Mouse (Mus musculus): ENCODE data around the gene Impg2. TPM values are rescaled to one million over a fixed set of nuclear protein-coding genes. Genes with fewer than 3 reads are reported as not detected.

Impg2 gene
- 0.19 and 0.21 TPM in 2 replicates for polyA plus RNA-seq (2015; fragmentation: Nextera tagmentation; extraction: Ambion mirVana)

DNA sequence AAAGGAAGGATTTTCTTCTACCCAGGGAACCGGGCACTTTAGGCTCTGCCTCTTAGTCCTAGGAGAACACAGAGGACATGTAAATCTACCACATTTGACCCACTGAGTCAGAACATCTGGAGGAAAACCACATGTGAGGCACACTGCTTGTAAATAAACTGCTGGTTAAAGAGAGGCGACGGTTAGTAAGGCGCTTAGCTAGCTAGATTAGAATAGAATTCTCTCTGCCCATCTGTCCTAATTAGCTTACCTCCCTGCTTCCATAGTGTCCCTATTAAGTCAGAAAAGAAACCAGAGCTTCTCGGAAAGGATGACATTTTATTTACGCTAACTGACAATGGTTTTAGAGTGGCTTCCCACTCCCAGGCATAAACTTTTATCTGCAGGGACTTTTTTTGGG lies at the start of gene Impg2:
TSS of gene Impg2 (plus strand) at position 263 of the 400 bp plus-strand sequence.

Other genes starting within 250 kb of the Impg2 start
- 637 and 676 TPM in 2 replicates for gene Rpl24, start 238.0 kb upstream of the Impg2 start, polyA plus RNA-seq (2015; fragmentation: Nextera tagmentation; extraction: Ambion mirVana)
- 13.2 and 13.8 TPM in 2 replicates for gene Zbtb11, start 230.4 kb upstream of the Impg2 start, polyA plus RNA-seq (2015; fragmentation: Nextera tagmentation; extraction: Ambion mirVana)
- 112 and 113 TPM in 2 replicates for gene Pcnp, start 174.6 kb upstream of the Impg2 start, polyA plus RNA-seq (2015; fragmentation: Nextera tagmentation; extraction: Ambion mirVana)
- 16.2 and 16.3 TPM in 2 replicates for gene Trmt10c, start 166.5 kb upstream of the Impg2 start, polyA plus RNA-seq (2015; fragmentation: Nextera tagmentation; extraction: Ambion mirVana)
- gene Senp7, start 156.0 kb upstream of the Impg2 start, polyA plus RNA-seq (2015; fragmentation: Nextera tagmentation; extraction: Ambion mirVana): 24.4 and 25.1 TPM in 2 replicates

Measured in spleen, postnatal 0 days (tissue).